Mouse (Mus musculus): ENCODE data around the gene Pex5. TPM values are rescaled to one million over a fixed set of nuclear protein-coding genes. Genes with fewer than 3 reads are reported as not detected.
A peak's percentile ranks its signal among the peaks of the same experiment; 100 is the strongest.
"Not testable (repeated sequence)": the region's sequence is repeated elsewhere in the genome, so short reads cannot be mapped to it uniquely, and the experiment has no call there.

Pex5 gene
- total RNA-seq, 2 experiments from 2014 or later, result 19.8 to 25.2 TPM

DNA sequence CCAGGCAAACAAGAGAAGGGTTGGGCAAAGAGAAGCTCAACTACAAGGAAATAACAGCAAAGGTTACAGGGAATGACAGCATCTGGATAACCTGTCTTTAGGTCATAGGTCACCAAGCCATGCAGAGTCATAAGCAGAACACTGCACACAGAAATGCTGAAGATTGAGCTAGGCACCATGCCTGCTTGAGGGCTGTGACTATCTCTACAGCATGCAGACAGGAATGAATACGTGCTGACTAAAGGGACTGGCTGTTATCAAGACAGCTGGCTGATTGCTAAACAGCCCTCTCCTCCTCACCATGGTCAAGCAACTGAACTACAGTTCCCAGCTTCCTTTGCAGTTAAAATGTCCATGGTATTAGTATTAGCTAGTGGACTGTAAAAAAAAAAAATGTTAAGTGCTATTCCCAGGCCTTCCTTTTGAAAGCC lies 9.2 kb upstream of the Pex5 start:
- TF ChIP-seq CTCF (IDR thresholded peaks at IDR 0.05), result no peak
- no peak for DNase-seq
- intact Hi-C loops (cut with DNase I), result no loop called here
- no peak overlapping the region for H3K27ac ChIP-seq
- no peak overlapping the region for H3K4me3 ChIP-seq

DNA sequence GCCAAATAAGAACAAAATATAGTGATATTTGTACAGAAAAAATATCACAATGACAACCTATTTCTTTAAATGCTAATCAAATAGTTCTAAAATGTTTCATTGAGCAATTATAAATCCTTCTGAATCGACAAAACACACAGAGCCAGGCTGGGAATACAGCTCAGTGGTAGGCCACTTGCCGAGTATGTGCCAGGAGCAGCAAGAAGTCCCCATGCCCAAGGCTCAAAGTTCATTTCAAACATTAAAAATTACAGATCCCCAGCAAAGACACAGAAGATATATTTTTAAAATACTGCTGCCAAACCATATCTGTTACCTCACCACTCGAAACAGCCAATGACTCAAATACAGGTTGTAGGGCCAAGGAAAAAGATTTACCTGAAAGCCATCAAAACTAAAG lies 3.8 kb upstream of the Pex5 start:
- H3K27ac ChIP-seq, result no peak overlapping the region
- intact Hi-C loops (cut with DNase I), result loop anchor here (10.0 kb wide), 1 partner anchor 326 kb away; the partner anchor contains the start of gene Grcc10
- no peak for TF ChIP-seq CTCF (IDR thresholded peaks at IDR 0.05)
- no peak for DNase-seq
- no peak overlapping the region for H3K4me3 ChIP-seq

DNA sequence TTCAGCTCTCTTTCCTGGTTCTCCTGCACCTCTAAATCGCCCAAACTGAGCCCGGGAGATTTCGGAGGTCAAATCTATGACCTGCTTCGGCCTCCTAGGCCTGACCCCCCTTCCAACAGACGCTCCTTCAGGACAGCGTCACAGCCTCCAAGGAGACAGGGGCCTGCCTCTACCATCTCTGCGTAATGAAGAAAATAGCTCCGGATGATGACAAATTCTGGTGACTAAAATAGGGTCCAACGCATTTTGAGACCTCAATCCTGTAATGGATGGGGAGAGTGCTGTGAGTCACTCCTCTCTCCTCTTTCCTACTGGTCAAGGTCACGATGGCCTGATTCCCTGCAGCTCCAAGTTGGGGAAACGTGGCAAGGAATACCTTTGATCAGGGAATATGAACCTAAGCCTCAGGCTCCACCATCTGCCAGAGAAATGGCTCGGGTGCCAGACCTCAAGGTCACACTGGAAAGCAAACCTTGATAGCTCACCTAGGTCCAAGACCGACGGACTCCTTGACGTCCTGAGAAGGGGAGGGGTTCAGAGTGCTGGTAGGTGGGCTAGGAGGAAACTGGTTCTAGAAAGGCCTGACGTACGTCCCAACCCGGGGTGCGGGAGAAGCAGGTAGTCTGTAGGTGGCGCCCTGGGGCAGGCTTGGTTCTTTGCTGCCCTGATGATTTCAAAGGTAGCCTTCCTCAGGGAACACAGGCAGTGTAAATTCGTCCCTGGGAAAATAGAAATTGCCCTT lies 651 bp upstream of the Pex5 start:
- intact Hi-C loops (cut with DNase I), result loop anchor here (10.0 kb wide), 1 partner anchor 329 kb away; the partner anchor contains the start of gene Grcc10
- peak; percentile 87 for DNase-seq
- TF ChIP-seq CTCF (IDR thresholded peaks at IDR 0.05), result peak; percentile 86
- H3K27ac ChIP-seq, result peak overlapping the region; percentile 92
- peak overlapping the region; percentile 94 for H3K4me3 ChIP-seq

DNA sequence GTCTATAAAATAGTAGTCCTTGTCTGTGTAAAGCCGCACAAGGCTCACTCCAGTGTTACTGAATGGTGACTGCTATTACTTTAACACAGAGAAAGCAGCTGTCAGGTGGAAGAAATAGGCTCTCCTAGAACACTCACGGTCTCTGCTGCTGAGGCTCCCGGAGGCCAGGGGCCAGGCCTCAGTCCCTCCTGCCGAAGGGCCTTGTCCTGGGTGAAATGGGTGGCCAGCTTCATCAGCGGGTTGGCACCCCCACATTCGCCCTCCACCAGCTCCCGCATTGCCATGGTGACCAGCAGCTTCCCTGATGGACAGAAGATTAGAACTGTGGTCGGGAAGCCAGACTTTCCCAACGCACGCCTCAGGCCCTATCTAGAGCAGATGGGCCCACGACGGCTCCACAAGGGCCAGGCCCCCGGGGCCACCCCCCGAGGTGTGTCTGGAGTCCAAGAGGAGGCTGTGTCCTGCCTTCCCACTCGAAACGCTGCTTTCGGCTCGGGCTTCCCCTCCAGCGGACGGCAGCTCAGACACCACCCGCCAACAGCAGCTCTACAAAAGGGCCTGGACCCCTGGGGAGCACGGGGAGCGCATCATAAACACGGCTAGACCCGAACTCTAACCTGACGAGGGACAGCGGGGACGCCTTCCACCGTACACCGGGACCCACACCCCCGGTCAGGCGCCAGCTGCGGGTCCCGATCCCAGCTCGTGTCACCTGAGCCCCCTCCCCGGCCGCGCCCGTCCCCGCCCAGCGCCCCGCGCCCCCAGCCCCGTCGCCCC lies 529 bp downstream of the Pex5 start:
- Histone ChIP-seq H3K27ac (peak overlapping the region; percentile 92), H3K4me3 (peak overlapping the region; percentile 94)
- TF ChIP-seq CTCF (IDR thresholded peaks at IDR 0.05), result no peak
- intact Hi-C loops (cut with DNase I), result loop anchor here (10.0 kb wide), 1 partner anchor 330 kb away; the partner anchor contains the start of gene Grcc10
- DNase-seq, result no peak

DNA sequence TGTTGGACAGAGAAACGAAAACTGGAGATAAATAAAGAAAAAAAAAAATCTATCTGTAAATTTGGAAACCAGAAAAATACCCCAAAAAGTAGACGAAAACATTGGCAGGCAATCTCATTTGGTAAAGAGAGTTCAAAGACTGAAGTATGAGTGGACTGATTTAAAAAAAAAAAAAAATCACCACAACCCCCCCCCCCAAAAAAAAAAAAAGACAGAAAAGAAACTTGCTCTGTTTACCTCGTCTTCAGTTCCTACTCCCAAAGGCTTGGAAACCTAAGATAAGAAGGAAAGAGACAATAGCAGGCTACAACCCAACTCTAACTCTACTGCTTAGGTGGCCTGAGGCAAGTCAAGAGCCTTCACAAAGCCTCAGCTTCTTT lies 1.1 kb downstream of the Pex5 start:
- TF ChIP-seq CTCF (IDR thresholded peaks at IDR 0.05), result no peak
- Histone ChIP-seq H3K4me3 (peak overlapping the region; percentile 94), H3K27ac (peak overlapping the region; percentile 92)
- DNase-seq, result no peak
- intact Hi-C loops (cut with DNase I), result loop anchor here (10.0 kb wide), 1 partner anchor 331 kb away; the partner anchor contains the start of gene Grcc10

DNA sequence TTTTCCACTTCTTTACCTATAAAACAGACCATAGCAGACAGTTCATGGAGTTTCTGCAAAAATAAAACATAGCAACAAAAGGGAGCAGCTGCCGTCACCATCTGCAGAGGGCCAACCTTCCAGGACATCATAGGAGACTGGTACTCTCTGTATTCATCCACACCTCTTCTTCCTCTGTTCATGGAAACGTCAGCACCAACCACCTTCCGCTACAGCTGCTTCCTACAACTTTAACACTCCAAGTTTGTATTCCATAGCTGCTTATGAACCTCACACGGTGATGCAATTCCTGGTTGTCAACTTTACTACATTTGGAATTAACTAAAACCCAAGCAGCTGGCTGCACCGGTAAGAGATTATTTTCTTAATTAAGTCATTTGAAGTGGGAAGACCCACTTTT lies 6.5 kb downstream of the Pex5 start:
- intact Hi-C loops (cut with DNase I), result no loop called here
- H3K4me3 ChIP-seq, result no peak overlapping the region
- DNase-seq, result no peak
- no peak overlapping the region for H3K27ac ChIP-seq
- no peak for TF ChIP-seq CTCF (IDR thresholded peaks at IDR 0.05)

DNA sequence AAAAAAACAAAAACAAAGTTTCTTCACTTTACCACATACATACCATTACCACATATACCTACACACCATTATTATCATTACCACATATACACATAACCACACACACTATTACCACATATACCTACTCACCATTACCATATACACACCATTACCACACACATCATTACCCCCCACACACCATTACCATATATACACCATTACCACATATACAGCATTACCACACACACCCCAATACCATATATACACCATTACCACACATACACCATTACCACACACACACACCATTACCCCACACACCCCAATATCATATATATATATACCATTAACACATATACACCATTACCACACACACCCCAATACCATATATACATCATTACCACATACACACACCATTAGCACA lies 7.7 kb downstream of the Pex5 start:
- intact Hi-C loops (cut with DNase I), result no loop called here
- TF ChIP-seq CTCF (IDR thresholded peaks at IDR 0.05), result no peak

DNA sequence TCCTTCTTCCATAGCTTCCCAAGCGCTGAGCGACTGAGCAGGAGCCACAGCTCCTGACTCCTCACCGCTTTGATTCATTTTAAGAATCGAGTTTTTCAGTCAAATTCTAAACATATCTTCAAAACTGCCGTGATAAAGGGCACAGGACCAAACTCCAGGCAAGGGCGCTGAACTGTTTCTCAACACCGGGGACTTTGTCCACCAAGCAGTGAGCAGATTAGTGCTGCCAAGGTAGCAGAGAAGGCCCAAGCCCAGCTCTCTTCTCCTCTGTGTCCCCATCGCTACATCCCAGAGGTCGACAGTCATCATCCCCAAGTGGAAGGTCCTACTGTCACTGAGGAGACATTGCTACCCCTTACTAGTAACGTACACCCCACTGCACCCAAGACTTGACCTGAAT lies 8.5 kb downstream of the Pex5 start:
- Histone ChIP-seq H3K27ac (no peak overlapping the region), H3K4me3 (no peak overlapping the region)
- no peak for TF ChIP-seq CTCF (IDR thresholded peaks at IDR 0.05)
- DNase-seq, result no peak
- intact Hi-C loops (cut with DNase I), result no loop called here

More for the DNA sequence above, 7.7 kb downstream of the Pex5 start:
- H3K4me3 ChIP-seq, result no peak overlapping the region
- H3K27ac ChIP-seq, result no peak overlapping the region
- DNase-seq, result no peak

DNA sequence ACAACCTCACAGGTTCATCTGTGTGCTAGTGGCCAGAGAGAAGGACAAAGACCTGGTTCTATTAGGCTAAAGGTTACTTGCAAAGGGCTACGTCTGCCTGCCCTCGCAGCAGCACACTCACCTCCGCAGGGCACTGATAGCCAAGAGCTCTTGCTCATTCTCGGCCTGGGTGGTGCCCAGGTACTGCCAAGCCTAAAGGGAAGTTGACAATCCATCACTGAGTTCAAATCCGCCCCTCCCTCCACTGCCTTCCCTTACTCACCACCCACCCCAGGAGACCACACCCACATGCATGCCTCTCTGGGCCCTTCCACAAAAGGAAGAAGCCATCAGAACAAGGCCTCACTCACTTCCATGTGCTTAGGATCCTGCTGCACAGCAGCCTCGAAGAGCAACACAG lies 15.1 kb downstream of the Pex5 start:
- no peak for TF ChIP-seq CTCF (IDR thresholded peaks at IDR 0.05)
- intact Hi-C loops (cut with DNase I), result no loop called here
- no peak overlapping the region for H3K27ac ChIP-seq
- H3K4me3 ChIP-seq, result no peak overlapping the region
- DNase-seq, result no peak

DNA sequence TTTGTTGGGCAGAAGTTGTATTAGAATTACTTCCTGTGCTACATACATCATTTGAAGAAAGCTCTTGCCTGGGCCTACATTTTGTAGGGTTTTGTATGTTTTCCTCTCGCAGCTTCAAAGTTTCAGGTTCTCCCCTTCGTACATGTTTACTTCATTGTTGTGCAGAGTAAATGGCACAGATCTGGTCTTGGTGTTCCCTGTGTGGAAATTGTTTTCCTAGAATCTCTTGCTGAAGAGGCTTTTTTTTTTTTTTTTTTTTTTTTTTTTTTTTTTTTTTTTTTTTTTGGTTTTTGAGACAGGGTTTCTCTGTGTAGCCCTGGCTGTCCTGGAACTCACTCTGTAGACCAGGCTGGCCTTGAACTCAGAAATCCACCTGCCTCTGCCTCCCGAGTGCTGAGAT lies 19.9 kb downstream of the Pex5 start:
- H3K27ac ChIP-seq; DNase-seq; intact Hi-C loops (cut with DNase I); H3K4me3 ChIP-seq: not testable (repeated sequence)

DNA sequence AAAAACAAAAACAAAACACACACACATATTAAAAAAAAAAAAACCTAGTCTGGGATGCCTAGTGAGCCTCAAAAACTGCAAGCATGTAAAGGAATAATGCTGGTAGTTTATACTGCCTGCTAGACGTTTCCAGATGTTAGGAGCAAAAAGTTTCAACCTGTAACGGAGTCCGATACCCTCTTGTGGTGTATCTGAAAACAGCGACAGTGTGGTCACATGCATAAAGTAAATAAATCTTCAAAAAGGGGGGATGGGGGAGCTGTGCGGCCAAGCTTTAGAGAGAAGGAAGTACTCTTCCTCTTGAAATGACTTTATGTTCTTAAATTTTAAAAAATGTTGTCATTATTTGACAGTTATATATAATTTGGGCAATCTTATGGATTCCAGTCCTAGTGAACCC lies 34.7 kb downstream of the Pex5 start:
- peak overlapping the region; percentile 24; the same call in 1 of the 2 replicates for H3K27ac ChIP-seq
- no peak overlapping the region for H3K4me3 ChIP-seq
- TF ChIP-seq CTCF (IDR thresholded peaks at IDR 0.05), result no peak
- intact Hi-C loops (cut with DNase I), result no loop called here
- DNase-seq, result no peak

DNA sequence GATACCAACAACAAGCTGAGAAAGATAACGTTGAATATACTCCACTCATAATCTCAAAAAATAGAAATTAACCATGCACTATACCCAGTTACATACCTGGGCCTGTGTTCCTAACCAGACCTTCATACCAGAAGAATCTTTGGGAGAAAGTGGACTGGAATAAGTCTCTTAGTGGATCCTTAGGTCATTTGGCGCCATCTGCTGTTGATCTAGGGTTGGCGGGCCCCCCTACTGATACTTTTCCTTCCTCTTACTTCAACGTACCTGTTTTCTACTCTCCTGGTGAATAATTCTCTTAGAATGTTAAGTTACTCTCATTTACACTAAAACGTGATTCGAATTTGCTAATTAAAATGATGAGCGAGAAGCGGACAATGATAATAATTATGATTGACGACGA lies 35.5 kb downstream of the Pex5 start:
- intact Hi-C loops (cut with DNase I), result loop anchor here (1.0 kb wide), 1 partner anchor 117 kb away; no protein-coding TSS in a partner anchor
- DNase-seq, result peak; percentile 56
- H3K27ac ChIP-seq, result no peak overlapping the region
- H3K4me3 ChIP-seq, result no peak overlapping the region
- TF ChIP-seq CTCF (IDR thresholded peaks at IDR 0.05), result peak; percentile 79
